Mouse (Mus musculus): Measurements from ENCODE around the gene Prr29.

Prr29 gene

GRCm38 (mm10) chr11:106354181-106354580, 11.1 kb upstream of the Prr29 start:
- WGBS, result 41% methylated on average over 1 of the region's 1 CpGs

- WGBS, result 70% methylated on average over 19 of the region's 19 CpGs
Observed at GRCm38 (mm10) chr11:106355382-106356128, 9.7 kb upstream of the Prr29 start.

GRCm38 (mm10) chr11:106359350-106359749, 5.9 kb upstream of the Prr29 start:
- 43% methylated on average over 5 of the region's 5 CpGs for WGBS

- 21% methylated on average over 11 of the region's 11 CpGs for WGBS
Observed at GRCm38 (mm10) chr11:106364712-106365111, 560 bp upstream of the Prr29 start.

- 8% methylated on average over 3 of the region's 3 CpGs for WGBS
Observed at GRCm38 (mm10) chr11:106366316-106366715, 1.0 kb downstream of the Prr29 start.

GRCm38 (mm10) chr11:106373998-106374397, 8.7 kb downstream of the Prr29 start:
- WGBS, result 77% methylated on average over 11 of the region's 11 CpGs

GRCm38 (mm10) chr11:106374559-106374958, 9.3 kb downstream of the Prr29 start:
- WGBS, result 64% methylated on average over 9 of the region's 9 CpGs

GRCm38 (mm10) chr11:106374979-106375378, 9.7 kb downstream of the Prr29 start:
- 78% methylated on average over 5 of the region's 5 CpGs for WGBS

GRCm38 (mm10) chr11:106381011-106381410, 15.7 kb downstream of the Prr29 start:
- WGBS, result 78% methylated on average over 11 of the region's 11 CpGs

- WGBS, result 76% methylated on average over 7 of the region's 7 CpGs
Observed at GRCm38 (mm10) chr11:106381883-106382282, 16.6 kb downstream of the Prr29 start.

GRCm38 (mm10) chr11:106382424-106382823, 17.2 kb downstream of the Prr29 start:
- WGBS, result 76% methylated on average over 5 of the region's 5 CpGs

- 86% methylated on average over 6 of the region's 6 CpGs for WGBS
Observed at GRCm38 (mm10) chr11:106383051-106383790, 17.9 kb downstream of the Prr29 start.

- 83% methylated on average over 3 of the region's 3 CpGs for WGBS
Observed at GRCm38 (mm10) chr11:106386409-106386808, 21.1 kb downstream of the Prr29 start.

GRCm38 (mm10) chr11:106387020-106387419, 21.7 kb downstream of the Prr29 start:
- 76% methylated on average over 6 of the region's 6 CpGs for WGBS

GRCm38 (mm10) chr11:106387791-106388216, 22.5 kb downstream of the Prr29 start, which contains the start of gene Icam2:
Gene Icam2, minus strand, starts transcription at chr11:106388075.
- 71% methylated on average over 6 of the region's 6 CpGs for WGBS

- 43% methylated on average over 3 of the region's 3 CpGs for WGBS
Observed at GRCm38 (mm10) chr11:106389611-106390010, 24.3 kb downstream of the Prr29 start.

- 69% methylated on average over 3 of the region's 3 CpGs for WGBS
Observed at GRCm38 (mm10) chr11:106390757-106391156, 25.5 kb downstream of the Prr29 start.

GRCm38 (mm10) chr11:106391546-106392188, 26.4 kb downstream of the Prr29 start:
- 29% methylated on average over 6 of the region's 6 CpGs for WGBS

- 72% methylated on average over 7 of the region's 7 CpGs for WGBS
Observed at GRCm38 (mm10) chr11:106392597-106393330, 27.5 kb downstream of the Prr29 start.

GRCm38 (mm10) chr11:106393331-106393616, 28.0 kb downstream of the Prr29 start:
- 69% methylated on average over 4 of the region's 4 CpGs for WGBS

GRCm38 (mm10) chr11:106394055-106394454, 28.8 kb downstream of the Prr29 start:
- WGBS, result 94% methylated on average over 2 of the region's 2 CpGs

- 65% methylated on average over 3 of the region's 3 CpGs for WGBS
Observed at GRCm38 (mm10) chr11:106397656-106398055, 32.4 kb downstream of the Prr29 start.
